Mouse (Mus musculus) lung, postnatal 10 days (tissue): ENCODE results near the gene Rab3c.

Experiments used
- DNase-seq: peaks from one replicate; pipeline ENCODE4 v3.0.0; 2021

Gene Rab3c

DNA sequence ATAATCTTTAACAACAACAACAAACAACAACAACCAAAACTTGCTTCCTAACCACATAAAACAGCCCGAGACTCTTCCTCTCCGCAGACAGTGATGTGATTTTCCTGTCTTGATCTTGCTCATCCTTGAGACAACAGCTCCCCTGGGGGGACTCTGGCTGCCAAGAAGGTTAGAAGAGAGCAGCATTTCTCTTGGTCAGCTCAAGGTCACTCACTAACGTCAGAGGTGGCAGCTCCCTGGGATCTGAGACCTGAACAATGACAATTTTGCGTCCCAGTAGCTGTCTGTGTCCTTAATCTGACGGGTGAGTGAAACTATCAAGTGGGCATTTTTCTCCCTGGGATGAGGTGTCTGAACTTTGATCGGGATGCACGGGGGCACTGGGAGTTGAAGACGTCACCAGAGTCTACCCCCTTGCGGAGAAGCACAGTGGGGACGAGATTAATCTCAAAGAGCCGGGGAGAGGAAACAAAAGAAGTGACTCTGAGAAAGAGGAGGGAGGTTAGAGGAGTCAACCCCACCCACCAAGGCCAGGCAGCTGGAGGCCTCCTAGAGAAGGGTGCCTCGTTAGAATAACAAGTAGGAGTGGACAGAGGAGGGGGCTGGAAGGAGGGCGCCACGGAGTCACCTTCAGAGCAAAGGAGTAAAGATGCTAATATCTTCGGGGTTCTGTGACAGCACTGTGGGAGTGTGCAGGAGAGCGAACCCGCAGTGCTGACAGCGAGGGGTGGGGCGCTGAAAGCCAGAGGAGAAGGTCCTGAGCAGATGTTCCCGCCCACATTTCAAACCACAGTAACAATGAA is 261.7 kb downstream of the Rab3c start:
- peak; percentile 29 for DNase-seq

- DNase-seq = peak; percentile 87
These were observed 262.3 kb downstream of the Rab3c start for GRCm38 (mm10) chr13:110018431-110018901.

GRCm38 (mm10) chr13:110012029-110012428 is 268.8 kb downstream of the Rab3c start:
- DNase-seq = no peak

GRCm38 (mm10) chr13:110010876-110011275 is 269.9 kb downstream of the Rab3c start:
- DNase-seq = no peak

GRCm38 (mm10) chr13:110008539-110008938 is 272.3 kb downstream of the Rab3c start:
- DNase-seq = no peak

DNA sequence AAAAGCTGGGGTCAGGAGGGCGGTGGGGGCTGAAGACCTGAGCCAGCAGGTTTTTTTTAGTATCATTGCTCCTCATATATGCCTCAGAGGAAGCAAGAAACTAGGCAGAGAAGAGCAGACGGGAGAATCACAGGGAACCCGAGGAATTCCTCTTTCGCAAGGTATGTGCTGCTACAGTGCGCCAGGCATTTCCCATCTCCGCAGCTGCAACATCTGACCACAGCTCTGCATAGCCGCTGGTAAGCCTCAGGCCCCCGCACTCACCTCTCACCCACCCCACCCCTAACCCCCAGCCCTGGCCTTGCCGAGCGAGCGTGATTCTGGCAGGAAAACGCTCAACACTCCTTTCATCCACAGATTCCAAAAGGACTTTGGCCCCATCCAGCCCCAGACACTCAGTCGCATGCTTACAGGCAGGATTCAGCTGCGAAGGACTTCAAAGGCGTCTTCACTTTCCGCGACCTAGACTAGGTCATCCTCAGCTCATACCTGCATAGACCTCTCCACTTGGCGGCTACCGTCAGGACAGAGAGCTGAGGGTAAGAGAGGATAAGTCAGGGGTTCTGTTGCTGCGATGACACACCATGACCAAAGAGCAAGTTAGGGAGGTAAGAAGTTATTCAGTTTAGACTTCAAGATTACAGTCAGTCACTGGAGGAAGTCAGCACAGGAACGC is 274.6 kb downstream of the Rab3c start:
- DNase-seq = no peak
